Mouse (Mus musculus) left cerebral cortex, postnatal 10 days (tissue): ENCODE data around the gene Prss36. TPM values are rescaled to one million over a fixed set of nuclear protein-coding genes. Genes with fewer than 3 reads are reported as not detected.

Source experiments
- DNase-seq, 2 experiments: peaks; one replicate each; pipeline ENCODE4 v3.0.0; 2021 to 2022; ENCODE audit warnings: low spot score in 2 of 2, mixed read lengths in 1 of 2; ENCODE audit errors: extremely low spot score in 1 of 2
- intact Hi-C: fragments of 180-260 bp; cut with DNase I; formaldehyde crosslinking; loops from one replicate; pipeline ENCODE4 v1.15.1; 2025
- total RNA-seq, 2 experiments: library from RNA; stranded (reverse); gene quantifications; 2 replicates each; pipeline ENCODE4 v1.2.3; 2021

Gene Prss36
- total RNA-seq, 2 experiments from 2014 or later = 12.2 to 14.4 TPM

GRCm38 (mm10) chr7:127885951-127886350 lies 60.6 kb downstream of the Prss36 start:
- peak in 1 of 2 experiments; percentile 58 for DNase-seq
- intact Hi-C loops = no loop called here

Other genes with a start within 250 kb of the Prss36 start
- gene Bcl7c, start 237.8 kb downstream of the Prss36 start, total RNA-seq = 10 to 100 TPM; 55.1 to 55.9 TPM
- gene Ctf1, start 234.0 kb downstream of the Prss36 start, total RNA-seq = 1 to 10 TPM; 2.9 to 4.5 TPM
- gene Ctf2, start 214.6 kb downstream of the Prss36 start, total RNA-seq = not detected
- 100 to 1,000 TPM in 1 of 2 experiments, 10 to 100 TPM in 1; 99.3 to 107 TPM for gene Fbxl19, start 202.2 kb downstream of the Prss36 start, total RNA-seq
- 10 to 100 TPM; 17.4 to 19.6 TPM for gene Orai3, start 176.9 kb downstream of the Prss36 start, total RNA-seq
- gene Setd1a, start 170.1 kb downstream of the Prss36 start, total RNA-seq = 10 to 100 TPM; 35.0 to 40.9 TPM
- 1 to 10 TPM; 3.0 to 4.7 TPM for gene Gm49388, start 161.1 kb downstream of the Prss36 start, total RNA-seq
- 1 to 10 TPM; 2.4 to 4.5 TPM for gene Hsd3b7, start 146.1 kb downstream of the Prss36 start, total RNA-seq
- 10 to 100 TPM; 48.0 to 52.9 TPM for gene Stx4a, start 122.4 kb downstream of the Prss36 start, total RNA-seq
- 100 to 1,000 TPM; 340 to 347 TPM for gene Stx1b, start 122.2 kb downstream of the Prss36 start, total RNA-seq
- 10 to 100 TPM; 24.7 to 24.8 TPM for gene Zfp646, start 70.5 kb downstream of the Prss36 start, total RNA-seq
- 10 to 100 TPM; 23.3 to 26.0 TPM for gene Zfp668, start 69.9 kb downstream of the Prss36 start, total RNA-seq
- gene Prss53, start 55.8 kb downstream of the Prss36 start, total RNA-seq = under 1 TPM; 0.49 to 0.73 TPM
- gene Gm21974, start 51.3 kb downstream of the Prss36 start, total RNA-seq = not detected
- gene Vkorc1, start 51.1 kb downstream of the Prss36 start, total RNA-seq = 10 to 100 TPM; 23.9 to 24.6 TPM
- 10 to 100 TPM; 43.0 to 43.2 TPM for gene Bckdk, start 42.6 kb downstream of the Prss36 start, total RNA-seq
- 10 to 100 TPM; 24.2 to 26.9 TPM for gene Kat8, start 34.2 kb downstream of the Prss36 start, total RNA-seq
- gene Prss8, start 16.6 kb downstream of the Prss36 start, total RNA-seq = under 1 TPM; 0.64 to 0.81 TPM
- 100 to 1,000 TPM; 387 to 389 TPM for gene Fus, start 20.7 kb upstream of the Prss36 start, total RNA-seq
- gene Pycard, start 47.1 kb upstream of the Prss36 start, total RNA-seq = 1 to 10 TPM; 3.7 to 5.5 TPM
- gene Trim72, start 57.2 kb upstream of the Prss36 start, total RNA-seq = under 1 TPM; 0.39 to 0.62 TPM
- 1 to 10 TPM; 8.5 to 8.7 TPM for gene Itgam, start 115.9 kb upstream of the Prss36 start, total RNA-seq
- gene Gm49368, start 116.0 kb upstream of the Prss36 start, total RNA-seq = under 1 TPM in 1 of 2 experiments, not detected in 1; 0.09 TPM
- gene Itgax, start 182.8 kb upstream of the Prss36 start, total RNA-seq = under 1 TPM in 1 of 2 experiments, not detected in 1; 0.30 TPM
- under 1 TPM; 0.14 to 0.17 TPM for gene Itgad, start 207.7 kb upstream of the Prss36 start, total RNA-seq